Mouse (Mus musculus) kidney, adult 11 months (tissue): Measurements from ENCODE around the gene Rac3.
"Not testable (repeated sequence)": the region's sequence is repeated elsewhere in the genome, so short reads cannot be mapped to it uniquely, and the experiment has no call there.

Experiments used
- DNase-seq: peaks from one replicate; pipeline ENCODE4 v3.0.0; 2022

Gene Rac3

GRCm38 (mm10) chr11:120721124-120722066 lies at the start of gene Rac3:
TSS of gene Rac3 (plus strand) at chr11:120721470.
- DNase-seq: peak; percentile 56

- DNase-seq: peak; percentile 95
These were observed 48.3 kb upstream of the Rac3 start, which contains the start of gene Aspscr1 for GRCm38 (mm10) chr11:120672687-120673593. TSS of gene Aspscr1 (plus strand) at chr11:120672973.

- DNase-seq: no peak
These were observed 47.6 kb upstream of the Rac3 start for GRCm38 (mm10) chr11:120673594-120674122.

GRCm38 (mm10) chr11:120675875-120676274 lies 45.4 kb upstream of the Rac3 start:
- not testable (repeated sequence) for DNase-seq

- no peak for DNase-seq
These were observed 44.3 kb upstream of the Rac3 start for GRCm38 (mm10) chr11:120676951-120677350.

DNA sequence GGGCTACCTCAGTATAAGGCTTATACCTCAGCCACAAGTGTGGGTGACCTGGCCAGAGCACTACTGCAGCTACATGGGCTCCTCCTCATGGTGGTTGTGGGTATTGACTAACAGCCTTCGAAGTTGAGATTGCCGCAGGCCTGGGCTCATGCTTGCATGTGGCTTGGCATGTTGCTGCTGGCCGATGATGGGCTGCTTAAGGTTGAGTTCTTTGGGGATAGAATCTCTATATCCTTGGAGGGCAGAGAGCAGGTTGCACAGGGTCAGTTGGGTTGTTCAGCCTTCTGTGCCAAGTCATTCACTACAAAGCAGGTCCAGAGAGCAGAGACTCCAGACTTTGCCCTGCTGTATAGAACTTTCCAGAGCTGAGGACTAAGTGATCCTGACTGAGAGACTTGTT lies 41.4 kb upstream of the Rac3 start:
- DNase-seq: peak; percentile 88

DNA sequence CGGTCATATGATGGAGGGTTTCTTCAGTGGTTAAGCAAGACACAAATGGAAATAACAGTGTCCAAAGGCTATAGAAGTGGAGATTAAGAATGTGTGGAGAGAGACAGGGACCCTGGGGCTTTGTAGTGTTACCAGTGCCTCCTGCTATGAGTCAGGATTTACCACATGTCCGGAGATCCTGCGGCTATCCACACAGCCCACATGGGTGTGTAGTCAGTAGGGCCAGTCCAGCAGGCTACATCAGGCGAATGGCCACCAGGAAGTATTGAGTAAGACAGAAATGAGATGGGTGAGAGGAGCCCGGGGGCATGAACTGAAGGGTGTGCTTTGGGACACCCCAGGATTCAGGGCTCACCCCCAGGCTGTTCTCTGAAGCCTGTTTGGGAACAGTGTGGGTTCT lies 38.6 kb upstream of the Rac3 start:
- no peak for DNase-seq

DNA sequence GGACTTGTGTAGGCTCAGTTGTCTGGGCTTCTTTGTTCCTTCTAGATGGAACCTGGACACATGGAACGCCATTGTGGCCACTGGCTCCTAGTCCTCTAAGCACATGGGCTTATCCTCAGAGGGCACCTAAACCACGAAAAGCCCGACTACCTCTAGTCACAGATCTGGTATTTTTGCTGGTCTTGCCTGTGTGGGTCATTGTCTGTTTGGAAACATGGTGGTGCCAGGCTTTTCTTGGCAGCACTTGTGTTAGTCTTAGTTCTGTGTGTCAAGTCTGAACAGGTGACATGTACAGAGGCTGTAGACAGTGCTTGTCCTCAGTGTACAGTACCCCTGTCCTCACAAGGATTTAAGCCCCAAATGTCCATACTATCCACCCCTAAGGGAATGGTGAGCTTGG lies 37.7 kb upstream of the Rac3 start:
- no peak for DNase-seq

DNA sequence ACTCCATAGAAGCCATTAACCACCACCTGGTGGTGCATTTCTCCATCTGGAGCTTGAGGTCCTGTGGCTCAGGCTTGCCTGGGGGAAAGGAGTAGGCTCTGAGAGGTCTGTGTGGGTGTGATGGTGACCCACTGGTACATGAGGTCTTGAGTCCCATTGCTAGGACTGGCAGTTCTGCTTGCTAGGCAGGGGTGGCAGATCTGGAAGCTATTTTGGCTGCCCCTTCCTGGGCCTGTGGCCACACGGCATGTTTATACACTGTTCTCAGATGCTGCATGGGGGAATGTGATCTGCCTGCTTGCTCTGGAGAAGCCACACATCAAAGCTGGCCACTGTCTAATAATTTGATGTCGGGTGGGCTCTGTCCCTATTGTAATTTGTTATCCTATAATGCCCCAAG lies 37.2 kb upstream of the Rac3 start:
- no peak for DNase-seq

GRCm38 (mm10) chr11:120684660-120685059 lies 36.6 kb upstream of the Rac3 start:
- no peak for DNase-seq

DNA sequence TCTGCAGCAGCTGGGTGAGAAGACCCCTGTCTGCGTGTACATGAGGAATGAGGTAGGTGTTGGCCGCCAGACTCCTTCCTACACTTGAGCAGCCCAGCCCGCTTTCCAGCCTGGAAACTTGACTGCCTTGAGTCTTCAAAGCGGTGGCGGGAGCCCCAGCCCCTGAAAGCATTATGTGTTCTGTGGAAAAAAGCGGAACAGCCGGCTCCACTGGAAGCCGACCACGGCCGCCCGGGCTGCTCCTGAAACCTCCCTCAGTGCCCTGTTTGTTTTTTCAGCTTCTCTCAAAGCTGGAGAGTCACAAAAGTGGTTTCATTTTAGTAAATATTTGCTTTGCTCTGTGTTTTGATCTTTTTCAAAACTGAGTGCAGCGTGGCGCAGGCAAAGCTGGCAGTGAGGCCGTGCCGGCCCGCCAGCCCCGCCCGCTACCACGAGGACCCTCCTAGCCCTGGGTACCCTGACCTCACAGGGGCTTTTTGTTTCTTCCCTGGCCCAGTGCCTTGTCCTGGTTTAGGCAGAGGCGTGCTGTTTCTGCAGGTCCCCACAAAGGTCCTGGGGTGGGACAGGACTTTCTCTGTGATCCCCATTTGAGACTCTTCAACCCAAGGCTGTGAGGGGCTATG lies 34.5 kb upstream of the Rac3 start:
- DNase-seq: no peak

GRCm38 (mm10) chr11:120689365-120689764 lies 31.9 kb upstream of the Rac3 start:
- DNase-seq: no peak

- DNase-seq: peak; percentile 84
These were observed 28.7 kb upstream of the Rac3 start for GRCm38 (mm10) chr11:120692471-120693011.

DNA sequence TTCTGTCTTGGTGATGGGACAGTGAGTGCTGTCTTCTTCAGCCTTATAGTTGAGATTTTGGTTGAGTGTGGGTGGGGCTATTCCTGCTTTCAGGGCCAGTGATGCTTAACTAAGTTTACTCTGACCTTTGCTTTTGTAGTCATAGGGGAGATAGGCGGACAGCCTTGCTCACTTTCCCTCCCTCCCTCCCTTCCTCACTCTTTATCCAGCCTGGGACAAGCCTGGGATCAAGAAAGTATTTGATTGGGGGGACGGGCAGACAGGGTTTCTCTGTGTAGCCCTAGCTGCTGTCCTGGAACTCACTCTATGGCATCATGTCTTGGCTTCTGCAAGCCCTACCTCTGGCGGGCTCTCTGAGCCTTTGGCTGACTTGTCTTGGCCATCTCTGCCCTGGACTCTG lies 27.8 kb upstream of the Rac3 start:
- DNase-seq: peak; percentile 36

DNA sequence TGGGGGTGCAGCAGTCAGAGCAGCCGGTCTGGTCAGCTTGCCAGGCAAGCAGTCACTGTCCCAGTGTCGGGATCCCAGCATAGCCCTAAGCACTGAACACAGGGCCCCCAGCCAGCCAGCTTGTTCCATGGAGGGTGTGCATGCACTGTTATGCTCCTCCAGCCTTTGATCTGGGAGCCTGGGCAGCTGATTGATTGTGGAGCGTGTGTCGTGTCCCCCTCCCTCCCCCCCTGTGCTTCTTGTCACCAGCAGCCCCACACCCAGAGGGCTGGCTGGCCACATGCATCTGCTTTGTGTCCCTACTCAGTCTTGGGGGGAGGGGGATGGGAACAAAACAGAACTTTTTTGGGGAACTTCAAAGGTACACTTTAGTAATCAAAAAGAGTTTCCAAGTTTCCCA lies 26.1 kb upstream of the Rac3 start:
- no peak for DNase-seq

DNA sequence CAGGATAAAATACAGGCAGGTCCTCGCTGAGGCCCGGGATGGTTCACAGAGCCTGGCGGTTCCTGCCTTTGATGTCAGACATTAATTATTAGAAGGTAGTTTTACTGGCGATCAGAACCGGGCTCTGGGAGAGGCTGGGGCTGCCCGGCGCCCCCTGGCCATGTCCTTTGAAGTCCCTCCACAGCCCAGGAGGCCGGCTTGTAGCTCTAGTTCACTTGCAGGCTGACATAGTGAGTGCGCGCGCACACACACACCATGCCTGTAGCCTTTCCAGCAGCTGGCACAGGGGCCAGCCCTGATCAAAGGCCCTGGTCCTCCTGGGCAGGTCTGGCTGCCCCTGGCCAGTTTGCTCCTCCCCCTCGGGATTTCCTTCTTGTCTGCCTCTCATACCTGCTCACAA lies 25.6 kb upstream of the Rac3 start:
- DNase-seq: peak; percentile 80

GRCm38 (mm10) chr11:120696568-120696967 lies 24.7 kb upstream of the Rac3 start:
- no peak for DNase-seq

DNA sequence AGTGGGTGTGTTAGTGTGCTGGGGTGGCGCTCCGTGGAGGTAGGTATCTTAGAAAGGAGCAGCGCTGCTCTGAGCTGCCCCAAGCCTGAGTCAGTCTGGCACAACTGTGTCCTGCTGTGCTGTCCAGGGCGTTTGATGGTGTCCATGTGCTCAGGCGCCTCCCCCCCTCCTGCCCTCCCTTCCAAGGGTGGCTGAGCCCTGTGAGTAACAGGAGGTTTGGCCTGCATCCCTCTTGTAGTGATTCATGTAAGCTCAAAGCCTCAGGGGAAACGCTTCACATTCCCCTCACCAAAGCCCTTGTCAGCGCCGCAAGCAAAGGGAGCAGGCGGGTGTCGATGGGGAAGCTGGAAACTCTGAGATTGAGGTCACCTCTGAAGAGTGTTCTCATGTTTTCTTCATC lies 23.5 kb upstream of the Rac3 start:
- no peak for DNase-seq

DNA sequence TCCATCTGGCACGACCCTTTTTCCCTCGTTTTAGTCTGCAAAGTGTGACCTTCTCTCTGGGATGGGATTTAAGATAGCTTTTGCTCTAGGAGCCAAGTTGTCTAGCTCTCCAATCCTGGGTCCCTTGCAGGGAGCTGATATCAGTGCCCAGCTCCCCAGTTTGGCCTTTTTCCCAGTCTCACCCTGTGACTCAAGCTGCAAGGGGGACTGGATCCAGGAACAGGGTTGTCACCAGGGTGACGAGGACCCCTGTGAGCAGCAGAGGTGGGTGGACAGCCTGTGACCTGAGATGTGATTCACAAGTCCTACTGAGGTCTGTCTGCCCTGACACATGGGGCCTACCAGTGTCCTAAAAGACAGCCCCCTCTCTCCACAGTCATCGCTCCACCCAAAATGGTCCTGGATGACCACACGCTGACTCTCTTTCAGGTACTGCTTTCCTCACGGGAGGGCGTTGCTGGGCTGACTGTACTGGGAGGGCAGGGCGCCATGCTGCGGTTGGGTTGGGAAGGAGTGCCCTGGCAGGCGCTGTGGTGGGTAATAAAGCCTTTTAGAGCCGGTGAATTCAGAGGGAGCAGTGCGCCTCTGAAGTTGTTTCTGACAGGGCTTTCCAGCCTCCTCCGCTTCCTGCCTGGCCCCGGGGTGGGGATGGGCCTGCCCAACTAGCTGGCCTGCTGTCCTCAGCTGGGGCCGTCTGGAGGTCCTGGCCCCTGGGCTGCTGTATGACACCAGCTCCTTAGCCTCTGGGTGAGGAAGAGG lies 17.4 kb upstream of the Rac3 start:
- no peak for DNase-seq

DNA sequence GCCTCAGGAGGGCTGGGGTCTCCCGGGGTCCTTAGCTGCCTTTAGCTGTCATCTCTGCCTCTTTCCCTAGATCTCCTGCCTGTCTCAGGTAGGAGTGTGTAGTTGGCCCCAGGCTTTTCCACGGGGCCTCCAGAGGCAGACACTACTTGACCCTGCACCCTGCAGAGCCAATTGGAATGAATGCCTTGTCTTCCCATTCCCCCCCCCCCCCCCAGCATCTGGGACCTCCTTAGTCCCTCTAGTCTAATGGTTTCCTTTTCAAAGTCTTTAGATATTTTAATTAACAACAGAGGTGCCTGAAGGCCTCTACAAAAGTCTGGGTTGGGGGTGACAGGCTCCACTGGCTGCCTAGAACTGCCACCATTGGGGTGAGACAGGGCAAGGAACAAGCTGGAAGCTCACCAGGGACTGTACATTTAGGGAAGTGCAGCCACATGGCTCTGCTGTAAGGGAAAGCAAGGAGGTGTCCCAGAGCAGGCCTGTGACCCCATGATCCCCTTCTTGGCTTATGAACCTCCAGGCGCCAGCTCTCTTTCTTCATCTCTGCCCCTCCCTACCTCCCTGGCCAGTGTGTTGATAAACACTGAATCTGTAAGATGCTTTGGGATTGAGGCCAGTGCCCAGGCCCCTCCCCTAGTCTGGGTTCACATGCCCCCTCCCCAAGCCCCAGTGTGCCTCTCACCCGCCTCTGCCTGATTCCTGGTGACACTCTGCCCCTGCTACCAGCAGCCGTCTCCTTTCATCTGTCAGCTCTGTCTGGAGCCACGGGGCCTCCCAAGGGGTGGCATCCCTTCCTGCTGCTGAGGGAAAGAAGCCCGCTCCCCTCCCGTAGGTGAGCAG lies 16.6 kb upstream of the Rac3 start:
- no peak for DNase-seq

DNA sequence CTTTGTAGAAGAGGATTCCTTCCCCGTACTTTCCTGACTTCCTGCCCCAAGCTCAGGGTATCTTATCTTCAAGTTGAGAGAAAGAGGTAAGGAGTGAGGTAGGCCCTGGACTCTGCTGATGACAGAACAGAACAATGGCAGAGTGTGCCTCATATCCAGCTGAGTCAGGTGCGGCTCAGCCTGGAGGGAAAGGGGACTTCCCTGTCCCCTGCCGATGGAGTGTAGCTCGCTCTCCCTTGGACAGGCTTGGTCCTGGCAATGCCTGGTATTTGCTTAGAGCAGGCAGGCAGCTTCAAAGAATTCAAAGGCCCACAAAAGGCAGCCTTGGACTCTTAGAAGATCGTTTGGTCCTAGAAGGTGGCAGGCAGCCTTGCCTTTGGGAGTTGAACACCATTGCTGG lies 15.2 kb upstream of the Rac3 start:
- no peak for DNase-seq
